Mouse (Mus musculus): ENCODE measurements around the gene Sec61a2.
A peak's percentile ranks its signal among the peaks of the same experiment; 100 is the strongest.

Sec61a2 gene

GRCm38 (mm10) chr2:5894843-5895570, at the start of gene Sec61a2:
Gene Sec61a2, minus strand, starts transcription at chr2:5895432.
- peak; percentile 99 for DNase-seq (ENCODE audit: low spot score)

- DNase-seq (ENCODE audit: low spot score): no peak
These were observed 47.8 kb upstream of the Sec61a2 start for GRCm38 (mm10) chr2:5943071-5943470.

- DNase-seq (ENCODE audit: low spot score): peak; percentile 79
These were observed 47.3 kb upstream of the Sec61a2 start, which contains the start of gene Dhtkd1 for GRCm38 (mm10) chr2:5942416-5943032. Gene Dhtkd1, minus strand, starts transcription at chr2:5942792.

GRCm38 (mm10) chr2:5941861-5942415, 46.7 kb upstream of the Sec61a2 start:
- DNase-seq (ENCODE audit: low spot score): no peak

- no peak for DNase-seq (ENCODE audit: low spot score)
These were observed 45.7 kb upstream of the Sec61a2 start for GRCm38 (mm10) chr2:5940936-5941335.

GRCm38 (mm10) chr2:5939911-5940310, 44.7 kb upstream of the Sec61a2 start:
- no peak for DNase-seq (ENCODE audit: low spot score)

- no peak for DNase-seq (ENCODE audit: low spot score)
These were observed 44.1 kb upstream of the Sec61a2 start for GRCm38 (mm10) chr2:5939319-5939718.

- DNase-seq (ENCODE audit: low spot score): no peak
These were observed 41.3 kb upstream of the Sec61a2 start for GRCm38 (mm10) chr2:5936550-5936949.

GRCm38 (mm10) chr2:5936068-5936467, 40.8 kb upstream of the Sec61a2 start:
- no peak for DNase-seq (ENCODE audit: low spot score)

GRCm38 (mm10) chr2:5934936-5935335, 39.7 kb upstream of the Sec61a2 start:
- no peak for DNase-seq (ENCODE audit: low spot score)

GRCm38 (mm10) chr2:5931938-5932337, 36.7 kb upstream of the Sec61a2 start:
- DNase-seq (ENCODE audit: low spot score): no peak

- DNase-seq (ENCODE audit: low spot score): no peak
These were observed 35.2 kb upstream of the Sec61a2 start for GRCm38 (mm10) chr2:5930291-5931054.

- no peak for DNase-seq (ENCODE audit: low spot score)
These were observed 34.6 kb upstream of the Sec61a2 start for GRCm38 (mm10) chr2:5929793-5930192.

GRCm38 (mm10) chr2:5927481-5927880, 32.2 kb upstream of the Sec61a2 start:
- peak; percentile 41 for DNase-seq (ENCODE audit: low spot score)

- DNase-seq (ENCODE audit: low spot score): no peak
These were observed 28.6 kb upstream of the Sec61a2 start for GRCm38 (mm10) chr2:5923786-5924185.

GRCm38 (mm10) chr2:5922823-5923222, 27.6 kb upstream of the Sec61a2 start:
- no peak for DNase-seq (ENCODE audit: low spot score)

GRCm38 (mm10) chr2:5911282-5911965, 16.2 kb upstream of the Sec61a2 start:
- DNase-seq (ENCODE audit: low spot score): no peak

- DNase-seq (ENCODE audit: low spot score): no peak
These were observed 11.4 kb upstream of the Sec61a2 start for GRCm38 (mm10) chr2:5906625-5907024.

GRCm38 (mm10) chr2:5906092-5906491, 10.9 kb upstream of the Sec61a2 start:
- peak; percentile 30 for DNase-seq (ENCODE audit: low spot score)

- no peak for DNase-seq (ENCODE audit: low spot score)
These were observed 4.9 kb upstream of the Sec61a2 start for GRCm38 (mm10) chr2:5900145-5900544.

- DNase-seq (ENCODE audit: low spot score): no peak
These were observed 936 bp downstream of the Sec61a2 start for GRCm38 (mm10) chr2:5894296-5894695.

- DNase-seq (ENCODE audit: low spot score): no peak
These were observed 5.8 kb downstream of the Sec61a2 start for GRCm38 (mm10) chr2:5889412-5889811.
